Mouse (Mus musculus): ENCODE data around the gene 2210011C24Rik.
A peak's percentile ranks its signal among the peaks of the same experiment; 100 is the strongest.

The 2210011C24Rik gene

GRCm38 (mm10) chr8:84011705-84012498 lies at the start of gene 2210011C24Rik:
Gene 2210011C24Rik (minus strand): TSS chr8:84012171.
- ATAC-seq (ENCODE audit: insufficient number of reproducible peaks, low FRiP score, low TSS enrichment) = no peak

GRCm38 (mm10) chr8:84060245-84060644 lies 48.3 kb upstream of the 2210011C24Rik start:
- no peak for ATAC-seq (ENCODE audit: insufficient number of reproducible peaks, low FRiP score, low TSS enrichment)

GRCm38 (mm10) chr8:84059226-84059625 lies 47.3 kb upstream of the 2210011C24Rik start:
- ATAC-seq (ENCODE audit: insufficient number of reproducible peaks, low FRiP score, low TSS enrichment) = no peak

- no peak for ATAC-seq (ENCODE audit: insufficient number of reproducible peaks, low FRiP score, low TSS enrichment)
Observed at GRCm38 (mm10) chr8:84057827-84058226, 45.9 kb upstream of the 2210011C24Rik start.

- ATAC-seq (ENCODE audit: insufficient number of reproducible peaks, low FRiP score, low TSS enrichment) = no peak
Observed at GRCm38 (mm10) chr8:84053229-84053628, 41.3 kb upstream of the 2210011C24Rik start.

- no peak for ATAC-seq (ENCODE audit: insufficient number of reproducible peaks, low FRiP score, low TSS enrichment)
Observed at GRCm38 (mm10) chr8:84052746-84053145, 40.8 kb upstream of the 2210011C24Rik start.

- no peak for ATAC-seq (ENCODE audit: insufficient number of reproducible peaks, low FRiP score, low TSS enrichment)
Observed at GRCm38 (mm10) chr8:84048171-84048570, 36.2 kb upstream of the 2210011C24Rik start.

GRCm38 (mm10) chr8:84046505-84046904 lies 34.5 kb upstream of the 2210011C24Rik start:
- no peak for ATAC-seq (ENCODE audit: insufficient number of reproducible peaks, low FRiP score, low TSS enrichment)

- no peak for ATAC-seq (ENCODE audit: insufficient number of reproducible peaks, low FRiP score, low TSS enrichment)
Observed at GRCm38 (mm10) chr8:84044900-84045299, 32.9 kb upstream of the 2210011C24Rik start, which contains the start of gene Rln3. Gene Rln3 (minus strand): TSS chr8:84045000.

- ATAC-seq (ENCODE audit: insufficient number of reproducible peaks, low FRiP score, low TSS enrichment) = no peak
Observed at GRCm38 (mm10) chr8:84044103-84044502, 32.1 kb upstream of the 2210011C24Rik start.

GRCm38 (mm10) chr8:84042948-84043342 lies 31.0 kb upstream of the 2210011C24Rik start:
- ATAC-seq (ENCODE audit: insufficient number of reproducible peaks, low FRiP score, low TSS enrichment) = no peak

GRCm38 (mm10) chr8:84042066-84042947 lies 30.3 kb upstream of the 2210011C24Rik start, which contains the start of gene Il27ra:
Gene Il27ra (minus strand): TSS chr8:84042589.
- no peak for ATAC-seq (ENCODE audit: insufficient number of reproducible peaks, low FRiP score, low TSS enrichment)

- peak; percentile 26; the same call in 1 of the 2 replicates for ATAC-seq (ENCODE audit: insufficient number of reproducible peaks, low FRiP score, low TSS enrichment)
Observed at GRCm38 (mm10) chr8:84039050-84039449, 27.1 kb upstream of the 2210011C24Rik start.

- no peak for ATAC-seq (ENCODE audit: insufficient number of reproducible peaks, low FRiP score, low TSS enrichment)
Observed at GRCm38 (mm10) chr8:84038015-84038414, 26.0 kb upstream of the 2210011C24Rik start.

- no peak for ATAC-seq (ENCODE audit: insufficient number of reproducible peaks, low FRiP score, low TSS enrichment)
Observed at GRCm38 (mm10) chr8:84032777-84033176, 20.8 kb upstream of the 2210011C24Rik start.

GRCm38 (mm10) chr8:84029272-84029671 lies 17.3 kb upstream of the 2210011C24Rik start:
- ATAC-seq (ENCODE audit: insufficient number of reproducible peaks, low FRiP score, low TSS enrichment) = no peak

GRCm38 (mm10) chr8:84027449-84027848 lies 15.5 kb upstream of the 2210011C24Rik start:
- ATAC-seq (ENCODE audit: insufficient number of reproducible peaks, low FRiP score, low TSS enrichment) = no peak

- no peak for ATAC-seq (ENCODE audit: insufficient number of reproducible peaks, low FRiP score, low TSS enrichment)
Observed at GRCm38 (mm10) chr8:84025863-84026262, 13.9 kb upstream of the 2210011C24Rik start.

- ATAC-seq (ENCODE audit: insufficient number of reproducible peaks, low FRiP score, low TSS enrichment) = no peak
Observed at GRCm38 (mm10) chr8:84024171-84024570, 12.2 kb upstream of the 2210011C24Rik start.

- no peak for ATAC-seq (ENCODE audit: insufficient number of reproducible peaks, low FRiP score, low TSS enrichment)
Observed at GRCm38 (mm10) chr8:84023631-84024030, 11.7 kb upstream of the 2210011C24Rik start.

- no peak for ATAC-seq (ENCODE audit: insufficient number of reproducible peaks, low FRiP score, low TSS enrichment)
Observed at GRCm38 (mm10) chr8:84023085-84023484, 11.1 kb upstream of the 2210011C24Rik start.
